Mouse (Mus musculus) midbrain, embryonic 16.5 days (tissue): ENCODE data around the gene Dcun1d3. TPM values are rescaled to one million over a fixed set of nuclear protein-coding genes. Genes with fewer than 3 reads are reported as not detected.
A peak's percentile ranks its signal among the peaks of the same experiment; 100 is the strongest.

Source experiments
- ATAC-seq: fragments of 200-750 bp; cut with Nextera tagmentation; 2 replicates; pipeline ENCODE4 v1.8.0; 2017; ENCODE audit warnings: moderate TSS enrichment
- H3K27ac ChIP-seq: fragments of 300-500 bp; sonication (generic); 2 replicates; pipeline ENCODE4 v1.5.1; 2014; ENCODE audit warnings: mild to moderate bottlenecking, low read length, mixed read lengths
- H3K27me3 ChIP-seq: fragments of 300-500 bp; sonication (generic); 2 replicates; pipeline ENCODE4 v1.6.1; 2014; ENCODE audit warnings: low read depth, low read length, mixed read lengths; ENCODE audit not compliant: control insufficient read depth, insufficient read depth
- H3K36me3 ChIP-seq: fragments of 300-500 bp; sonication (generic); 2 replicates; pipeline ENCODE4 v1.6.1; 2014; ENCODE audit warnings: mild to moderate bottlenecking, low read length, moderate library complexity, mixed read lengths; ENCODE audit not compliant: control insufficient read depth, insufficient read depth
- H3K4me1 ChIP-seq: fragments of 300-500 bp; sonication (generic); 2 replicates; pipeline ENCODE4 v1.6.1; 2014; ENCODE audit warnings: mild to moderate bottlenecking, low read length, mixed read lengths; ENCODE audit not compliant: control insufficient read depth, insufficient read depth
- H3K4me2 ChIP-seq: fragments of 300-500 bp; sonication (generic); 2 replicates; pipeline ENCODE4 v1.6.1; 2014; ENCODE audit warnings: mild to moderate bottlenecking, low read length, mixed read lengths
- H3K4me3 ChIP-seq: fragments of 300-500 bp; sonication (generic); 2 replicates; pipeline ENCODE4 v1.5.1; 2014; ENCODE audit warnings: low read depth, mild to moderate bottlenecking, low read length, moderate library complexity, mixed read lengths
- H3K9ac ChIP-seq: fragments of 300-500 bp; sonication (generic); 2 replicates; pipeline ENCODE4 v1.6.1; 2014; ENCODE audit warnings: low read depth, low read length, mixed read lengths
- H3K9me3 ChIP-seq: fragments of 300-500 bp; sonication (generic); replicated peaks from 2 replicates; pipeline ENCODE4 v1.6.1; 2014; ENCODE audit warnings: mild to moderate bottlenecking, low read length, mixed read lengths; ENCODE audit not compliant: control insufficient read depth, poor library complexity, severe bottlenecking
- WGBS: fragments of 180-500 bp; shearing (Covaris S2); extraction: QIAGEN DNeasy Blood & Tissue Kit; methylation state at CpG from one replicate; pipeline ENCODE4 v1.1.7; 2014; 5-methylcytosine and 5-hydroxymethylcytosine counted together
- polyA plus RNA-seq: library from polyadenylated mRNA; unstranded; fragments of >200 nt; fragmentation: Nextera tagmentation; extraction: Ambion mirVana; gene quantifications from 2 replicates; pipeline ENCODE4 v1.2.1, GENCODE M21; 2015

Gene Dcun1d3
- polyA plus RNA-seq, 1 experiment from 2014 or later: 19.1 TPM

DNA sequence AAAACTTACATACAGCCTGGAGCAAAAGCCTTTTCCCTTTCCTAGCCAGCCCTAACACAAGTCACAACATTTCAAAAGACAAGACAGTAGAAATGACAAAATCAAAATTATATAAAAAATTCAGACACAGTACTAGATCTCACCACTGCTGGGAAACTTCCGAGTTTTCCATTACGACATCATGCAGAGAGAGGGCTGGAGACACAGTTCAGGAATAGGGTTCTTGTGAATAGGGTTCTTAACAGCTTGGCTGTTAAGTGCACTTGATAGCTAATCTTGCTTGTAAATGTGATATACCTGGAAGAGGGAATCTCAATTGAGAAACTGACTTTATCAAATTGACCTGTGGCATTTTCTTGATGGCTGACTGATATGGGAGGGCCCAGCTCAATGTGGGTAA, 14.9 kb downstream of the Dcun1d3 start:
- Histone ChIP-seq H3K36me3 (no peaks in the 10 kb centered on the region), H3K27me3 (no peaks in the 10 kb centered on the region), H3K9me3 (no peaks in the 10 kb centered on the region), H3K4me1 (no peaks in the 10 kb centered on the region), H3K27ac (no peak overlapping the region), H3K4me3 (no peak overlapping the region), H3K4me2 (no peak overlapping the region), H3K9ac (no peak overlapping the region)
- 95% methylated on average over 2 of the region's 2 CpGs for WGBS
- ATAC-seq: no peak

DNA sequence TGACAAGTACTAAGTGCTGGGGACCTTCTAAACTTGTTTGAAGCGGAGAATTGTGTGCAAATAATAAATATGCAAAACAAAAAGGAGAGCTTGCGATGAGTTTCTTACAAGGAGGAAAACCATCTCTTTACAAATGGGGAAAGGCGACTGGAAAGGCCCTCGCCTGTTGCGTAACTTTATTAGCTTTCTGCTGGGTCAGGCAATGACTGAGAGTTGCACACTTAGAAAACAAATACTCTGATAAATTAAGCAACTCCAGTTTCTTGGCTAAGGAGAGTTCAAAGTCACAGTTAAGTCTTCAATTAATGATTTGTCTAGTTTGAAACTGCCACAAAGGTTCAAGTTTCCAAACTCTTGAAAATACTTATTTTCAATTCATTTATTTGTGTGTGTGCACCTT, 15.8 kb downstream of the Dcun1d3 start:
- no peak overlapping the region for H3K27ac ChIP-seq
- no peak overlapping the region for H3K4me3 ChIP-seq
- H3K4me2 ChIP-seq: no peak overlapping the region
- H3K36me3 ChIP-seq: no peaks in the 10 kb centered on the region
- H3K9me3 ChIP-seq: no peaks in the 10 kb centered on the region
- ATAC-seq: no peak
- no peaks in the 10 kb centered on the region for H3K4me1 ChIP-seq
- WGBS: 85% methylated on average over 5 of the region's 5 CpGs
- no peak overlapping the region for H3K9ac ChIP-seq
- no peaks in the 10 kb centered on the region for H3K27me3 ChIP-seq

DNA sequence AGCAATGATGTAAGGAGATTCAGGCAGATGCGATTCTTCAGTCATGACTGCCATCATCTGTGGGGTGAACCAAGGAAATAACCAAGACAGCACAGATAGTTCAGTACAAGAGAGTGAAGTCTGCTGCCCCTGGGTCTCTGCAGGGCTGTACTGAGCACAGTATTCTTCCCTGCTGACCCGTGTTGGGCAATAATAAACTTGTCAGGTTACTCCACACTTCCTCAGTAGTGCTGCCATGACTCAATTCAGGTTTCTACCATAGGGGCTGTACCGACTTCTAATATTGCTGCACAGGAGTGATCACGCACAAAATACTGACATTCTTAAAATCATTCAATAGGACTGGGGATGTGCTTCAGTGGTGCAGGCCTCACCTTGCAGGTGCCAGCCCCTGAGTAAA, 16.9 kb downstream of the Dcun1d3 start:
- Histone ChIP-seq H3K4me2 (no peak overlapping the region), H3K4me1 (no peaks in the 10 kb centered on the region), H3K27me3 (no peaks in the 10 kb centered on the region), H3K27ac (no peak overlapping the region), H3K9ac (no peak overlapping the region), H3K36me3 (no peaks in the 10 kb centered on the region), H3K4me3 (no peak overlapping the region), H3K9me3 (no peaks in the 10 kb centered on the region)
- ATAC-seq: no peak
- WGBS: 98% methylated on average over 4 of the region's 4 CpGs

DNA sequence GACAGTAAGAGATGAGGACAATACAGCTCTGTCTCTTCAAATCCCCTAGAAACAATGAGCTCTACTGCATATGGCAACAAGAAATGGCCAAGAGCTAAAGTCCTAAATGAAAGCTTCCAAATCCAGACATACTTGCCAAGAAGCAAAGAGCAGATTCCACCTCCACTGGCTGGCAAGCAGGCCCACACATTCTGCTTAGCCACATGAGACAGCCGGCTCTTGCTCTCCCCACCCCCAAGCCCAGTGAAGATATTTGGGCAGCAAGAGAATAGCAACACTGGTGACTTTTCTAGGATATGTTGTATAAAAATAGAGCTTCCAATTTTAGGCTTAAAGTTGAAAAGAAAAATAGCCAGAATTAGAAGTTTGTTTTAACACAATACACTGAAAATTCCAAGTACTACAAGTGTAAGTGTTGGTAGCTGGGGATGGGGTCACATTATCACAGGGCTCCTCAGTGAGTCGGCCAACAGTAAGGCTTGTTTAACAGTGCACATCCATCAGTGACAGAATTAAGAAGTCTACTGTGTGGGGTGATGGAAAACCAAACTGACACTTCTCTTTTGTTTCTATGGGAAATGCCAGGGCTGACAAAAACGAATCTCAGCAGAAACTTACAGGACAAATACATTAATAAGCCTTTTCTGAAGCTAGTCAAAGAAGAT, 20.2 kb downstream of the Dcun1d3 start:
- H3K27ac ChIP-seq: no peak overlapping the region
- no peak overlapping the region for H3K4me2 ChIP-seq
- peaks cover 5% of the 10 kb centered on the region; the same call in 1 of the 2 replicates for H3K4me1 ChIP-seq
- H3K9ac ChIP-seq: no peak overlapping the region
- no peaks in the 10 kb centered on the region for H3K9me3 ChIP-seq
- no peak for ATAC-seq
- no peaks in the 10 kb centered on the region for H3K27me3 ChIP-seq
- WGBS: 54% methylated on average over 3 of the region's 3 CpGs
- H3K4me3 ChIP-seq: no peak overlapping the region
- no peaks in the 10 kb centered on the region for H3K36me3 ChIP-seq

DNA sequence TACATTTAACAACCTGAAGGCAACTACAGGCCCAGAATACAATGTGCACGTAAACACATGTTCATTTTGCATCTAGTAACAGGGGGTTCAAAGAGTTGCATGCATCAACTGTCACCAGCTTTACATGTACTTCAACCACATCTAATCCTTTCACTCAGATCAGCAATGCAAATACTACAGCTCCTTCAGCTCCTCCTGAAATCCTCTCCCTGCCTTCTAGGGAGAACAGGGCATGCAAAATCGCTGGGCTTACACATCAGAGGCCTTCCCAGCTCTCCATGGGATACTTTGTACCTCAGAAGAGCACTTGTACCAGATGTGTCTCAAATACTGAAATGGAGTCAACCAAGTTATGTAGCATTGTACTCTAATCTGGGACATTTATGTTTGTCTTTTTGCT, 23.0 kb downstream of the Dcun1d3 start:
- 20% methylated on average over 2 of the region's 2 CpGs for WGBS
- Histone ChIP-seq H3K27me3 (no peaks in the 10 kb centered on the region), H3K4me1 (peaks cover 5% of the 10 kb centered on the region; the same call in 1 of the 2 replicates), H3K27ac (no peak overlapping the region), H3K9me3 (no peaks in the 10 kb centered on the region), H3K9ac (no peak overlapping the region), H3K36me3 (no peaks in the 10 kb centered on the region; the same call in 1 of the 2 replicates), H3K4me3 (no peak overlapping the region), H3K4me2 (no peak overlapping the region)
- no peak for ATAC-seq

DNA sequence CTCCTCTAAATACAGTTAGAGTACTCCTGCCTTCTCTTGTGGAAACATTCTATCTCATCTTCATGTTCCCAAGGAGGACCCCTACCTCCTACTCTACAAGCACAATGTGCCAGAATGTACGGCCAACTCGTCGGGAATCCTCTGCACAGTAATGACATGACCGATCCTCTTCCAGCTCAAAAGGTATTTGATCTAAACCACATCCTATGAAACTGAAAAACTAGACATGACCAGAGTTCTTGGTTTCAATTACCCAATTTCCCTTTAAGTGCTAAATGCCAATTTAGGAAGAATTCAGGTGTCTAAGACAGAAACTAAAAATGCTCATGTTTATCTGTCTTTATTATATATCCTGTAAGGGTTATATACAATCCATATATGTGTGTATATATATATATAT, 23.9 kb downstream of the Dcun1d3 start:
- no peaks in the 10 kb centered on the region; the same call in 1 of the 2 replicates for H3K36me3 ChIP-seq
- no peaks in the 10 kb centered on the region for H3K27me3 ChIP-seq
- WGBS: 78% methylated on average over 4 of the region's 4 CpGs
- no peak for ATAC-seq
- H3K9me3 ChIP-seq: no peaks in the 10 kb centered on the region
- H3K4me3 ChIP-seq: no peak overlapping the region
- no peak overlapping the region for H3K4me2 ChIP-seq
- H3K9ac ChIP-seq: no peak overlapping the region
- H3K4me1 ChIP-seq: peaks cover 5% of the 10 kb centered on the region; the same call in 1 of the 2 replicates
- H3K27ac ChIP-seq: no peak overlapping the region

DNA sequence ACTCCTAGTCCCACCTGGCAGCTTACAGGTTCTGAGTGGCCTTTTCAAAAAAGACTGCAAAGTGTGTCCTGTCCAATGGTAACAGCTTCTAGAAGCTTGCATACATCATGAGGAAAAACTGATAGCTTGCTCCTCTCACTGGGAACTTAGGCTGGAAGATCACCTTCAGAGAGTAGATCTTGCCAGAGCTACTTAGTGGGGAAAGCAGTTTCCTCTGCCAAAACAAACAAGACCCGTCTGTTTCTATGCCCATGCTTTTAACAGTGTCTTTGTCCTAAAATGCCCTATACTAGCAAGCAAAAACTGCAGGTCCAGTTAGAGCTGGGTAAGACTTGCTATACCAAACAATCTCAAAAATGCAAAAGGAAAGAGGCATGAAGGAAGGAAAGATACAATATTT, 30.0 kb downstream of the Dcun1d3 start:
- no peak overlapping the region for H3K4me2 ChIP-seq
- H3K9ac ChIP-seq: no peak overlapping the region
- no peak overlapping the region for H3K27ac ChIP-seq
- H3K4me1 ChIP-seq: peaks cover 6% of the 10 kb centered on the region
- no peak for ATAC-seq
- no peak overlapping the region for H3K4me3 ChIP-seq
- H3K9me3 ChIP-seq: no peaks in the 10 kb centered on the region
- 68% methylated on average over 1 of the region's 1 CpGs for WGBS
- H3K36me3 ChIP-seq: no peaks in the 10 kb centered on the region; the same call in 1 of the 2 replicates
- H3K27me3 ChIP-seq: no peaks in the 10 kb centered on the region

DNA sequence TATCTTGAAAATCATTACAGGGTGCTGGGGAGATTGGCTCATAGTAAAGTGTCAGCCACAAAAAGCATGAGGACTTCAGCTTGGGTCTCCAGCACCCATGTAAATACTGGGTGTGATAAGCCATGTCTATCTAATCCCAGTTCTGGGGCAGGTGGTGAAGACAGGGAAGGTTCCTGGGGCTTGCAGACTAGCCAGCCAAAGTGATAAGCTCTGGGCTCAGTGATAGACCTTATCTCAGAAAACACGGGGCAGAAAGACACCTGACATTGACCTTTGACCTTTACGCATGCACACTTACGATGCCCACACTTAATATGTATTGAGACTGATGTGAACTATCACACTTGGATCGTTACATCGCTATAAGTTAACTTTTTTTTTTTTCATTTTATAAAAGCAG, 31.6 kb downstream of the Dcun1d3 start:
- WGBS: 95% methylated on average over 5 of the region's 5 CpGs
- no peak overlapping the region for H3K27ac ChIP-seq
- peaks cover 13% of the 10 kb centered on the region for H3K4me1 ChIP-seq
- no peaks in the 10 kb centered on the region for H3K36me3 ChIP-seq
- ATAC-seq: no peak
- no peak overlapping the region for H3K9ac ChIP-seq
- H3K27me3 ChIP-seq: no peaks in the 10 kb centered on the region
- H3K9me3 ChIP-seq: no peaks in the 10 kb centered on the region
- H3K4me2 ChIP-seq: no peak overlapping the region
- H3K4me3 ChIP-seq: no peak overlapping the region

DNA sequence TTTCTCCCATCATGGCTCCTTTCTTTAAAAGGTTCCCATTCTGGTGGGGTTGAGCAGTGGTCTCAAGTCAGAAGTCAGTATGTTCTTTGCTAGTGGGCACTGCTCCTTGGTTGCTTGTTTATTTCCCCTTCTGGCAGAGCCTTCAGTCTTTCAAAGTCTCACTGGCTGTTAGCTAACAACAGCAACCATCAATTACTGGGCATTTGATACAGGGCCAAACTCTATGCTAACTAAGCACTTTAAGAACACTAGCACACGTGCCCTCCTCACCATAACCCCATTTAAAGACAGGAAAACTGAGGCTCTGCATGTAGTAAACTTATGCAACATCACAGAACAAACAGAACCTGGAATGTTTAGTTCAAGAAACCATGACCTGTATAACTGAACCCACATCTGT, 33.9 kb downstream of the Dcun1d3 start:
- Histone ChIP-seq H3K27ac (peak overlapping the region; percentile 68), H3K4me3 (no peak overlapping the region), H3K36me3 (no peaks in the 10 kb centered on the region; the same call in 1 of the 2 replicates), H3K9me3 (no peaks in the 10 kb centered on the region), H3K4me2 (no peak overlapping the region), H3K9ac (no peak overlapping the region), H3K27me3 (no peaks in the 10 kb centered on the region), H3K4me1 (peaks cover 13% of the 10 kb centered on the region)
- ATAC-seq: no peak
- 38% methylated on average over 1 of the region's 1 CpGs for WGBS
